Mouse (Mus musculus): ENCODE results near the gene Hbb-y.

GRCm38 (mm10) chr7:103825536-103826254, 27.3 kb downstream of the Hbb-y start:
- TF ChIP-seq CTCF (IDR thresholded peaks at IDR 0.05; ENCODE audit: borderline replicate concordance, insufficient read depth, low read depth, low read length) = no peak
- TF ChIP-seq POLR2A (IDR thresholded peaks at IDR 0.05; ENCODE audit: borderline replicate concordance, insufficient read depth, low read length) = no peak

Measured in cerebellum, adult 2 months (tissue).